Comparison of ENCODE assay signal across 9 mouse cellular contexts in the genomic region with DNA sequence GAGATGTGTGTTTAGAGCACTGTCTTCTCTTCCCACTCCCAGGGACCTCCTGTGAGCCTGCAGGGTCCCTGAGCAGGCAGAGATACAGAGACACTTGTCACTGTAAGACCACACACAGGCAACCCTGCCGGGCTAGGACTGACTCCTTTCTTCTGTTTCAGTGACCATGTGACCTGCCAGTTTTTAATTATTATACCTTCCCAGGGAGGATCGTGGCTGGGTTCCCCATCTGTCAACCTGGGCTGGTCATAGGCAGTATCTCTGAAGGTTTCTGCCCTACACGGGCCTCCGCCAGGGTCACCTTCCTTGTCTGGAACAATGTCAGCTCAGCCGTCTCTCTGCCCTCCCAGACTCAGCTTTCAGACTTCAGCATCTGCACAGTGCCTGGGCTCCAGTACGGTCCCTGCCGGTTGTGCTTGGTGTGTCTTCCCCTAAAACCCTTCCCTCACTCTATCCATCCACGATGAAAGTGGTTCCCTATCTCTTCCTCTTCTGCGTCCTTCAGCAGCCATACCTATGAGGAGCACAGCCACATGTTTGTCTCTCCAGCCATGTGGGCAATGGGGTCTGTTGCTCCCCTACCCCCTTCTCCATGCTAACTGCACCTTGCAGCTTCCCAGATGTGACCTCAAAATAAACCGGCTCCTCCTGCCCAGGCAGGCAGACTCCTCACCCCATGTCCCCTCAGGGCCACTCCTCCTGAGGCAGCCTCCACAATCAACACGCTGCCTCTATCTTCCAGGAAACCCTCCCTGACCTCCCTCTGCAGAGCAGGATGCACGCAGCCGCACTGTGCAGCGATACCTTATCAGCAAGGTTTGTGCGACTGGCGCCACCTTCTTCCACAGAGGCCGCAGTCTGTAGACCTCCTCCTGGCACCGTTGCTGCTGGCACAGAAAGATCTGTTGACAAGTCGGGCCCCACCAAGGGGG. TPM values are rescaled to one million over a fixed set of nuclear protein-coding genes. Genes with fewer than 3 reads are reported as not detected.
DNase-seq lines count a peak whose midpoint lies in the region; ATAC-seq lines count a peak whose summit lies in the region.
"Had no signal": no experiment of that assay in that cellular context is flagged by ENCODE, and none has a peak within 500 bp of the region (broad histone marks: within the 10 kb centered on the region; RNA-seq: fewer than 3 reads in every experiment).

No protein-coding gene starts in this region.

- peak overlapping the region; percentile 42; the same call in 1 of the 2 replicates for H3K27ac ChIP-seq in hindbrain, embryonic 12.5 days
- peak overlapping the region; percentile 55 for H3K27ac ChIP-seq in midbrain, embryonic 14.5 days (replicated peaks; ENCODE audit: low read depth, low read length)

- H3K36me3 ChIP-seq in hindbrain, embryonic 12.5 days, result no peaks in the 10 kb centered on the region
- no peaks in the 10 kb centered on the region for H3K36me3 ChIP-seq in midbrain, embryonic 14.5 days (ENCODE audit: control insufficient read depth, insufficient read depth, low read length)

- ATAC-seq in hindbrain, embryonic 12.5 days (ENCODE audit: low FRiP score), result no peak; the same call in 1 of the 2 replicates
- ATAC-seq in midbrain, embryonic 14.5 days (ENCODE audit: low FRiP score, low TSS enrichment), result no peak

- DNase-seq in heart, adult 11 months, result peak; percentile 94
- DNase-seq in heart, adult 8-10 months (ENCODE audit: low spot score), result no peak
- DNase-seq in c-Kit-positive CD71-positive TER-119-negative erythroid progenitor cells, embryonic 14.5 days (ENCODE audit: low read depth), result peak; percentile 75
- DNase-seq in midbrain, embryonic 14.5 days, result no peak
- DNase-seq in adipocyte (ENCODE audit: low spot score), result no peak
- no peak for DNase-seq in cerebellum, postnatal 4 days (ENCODE audit: low spot score in 2 of 2)
- no peak for DNase-seq in left cerebral cortex, adult 18-20 months (ENCODE audit: low spot score in 2 of 2)
- DNase-seq: cerebellum, adult 11 months had no signal

- no peak overlapping the region for H3K4me3 ChIP-seq in hindbrain, embryonic 12.5 days
- H3K4me3 ChIP-seq in midbrain, embryonic 14.5 days (replicated peaks; ENCODE audit: low read depth, low read length), result no peak overlapping the region

- H3K27me3 ChIP-seq in hindbrain, embryonic 12.5 days, result peaks cover 17% of the 10 kb centered on the region
- no peaks in the 10 kb centered on the region for H3K27me3 ChIP-seq in midbrain, embryonic 14.5 days (ENCODE audit: control insufficient read depth, insufficient read depth, low read length)

- 58% methylated on average over 19 of the region's 19 CpGs for WGBS in hindbrain, embryonic 12.5 days
- WGBS in midbrain, embryonic 14.5 days, result 57% methylated on average over 19 of the region's 19 CpGs

- no peak overlapping the region for H3K9ac ChIP-seq in hindbrain, embryonic 12.5 days
- H3K9ac ChIP-seq in midbrain, embryonic 14.5 days (replicated peaks; ENCODE audit: low read length), result no peak overlapping the region

- H3K9me3 ChIP-seq in hindbrain, embryonic 12.5 days (replicated peaks), result no peaks in the 10 kb centered on the region
- H3K9me3 ChIP-seq in midbrain, embryonic 14.5 days (ENCODE audit: control insufficient read depth, low read length), result no peaks in the 10 kb centered on the region

- H3K4me1 ChIP-seq in hindbrain, embryonic 12.5 days, result peaks cover 49% of the 10 kb centered on the region
- peaks cover 51% of the 10 kb centered on the region for H3K4me1 ChIP-seq in midbrain, embryonic 14.5 days (ENCODE audit: control insufficient read depth, insufficient read depth, low read length)

- no peak overlapping the region for H3K4me2 ChIP-seq in hindbrain, embryonic 12.5 days (replicated peaks)
- H3K4me2 ChIP-seq in midbrain, embryonic 14.5 days (ENCODE audit: low read length), result no peak overlapping the region

RNA-seq across cellular contexts. Expression of a gene that starts 36.9 kb away (rescaled TPM):
- 10 to 100 TPM; 15.1 to 22.1 (median 18.2) TPM for total RNA-seq in heart, adult 8-10 months (2022)
- 17.1 and 17.3 TPM in 2 replicates for polyA plus RNA-seq in hindbrain, embryonic 12.5 days (2016; fragmentation: Nextera tagmentation; extraction: Ambion mirVana)
- 25.2 and 28.7 TPM in 2 replicates for polyA plus RNA-seq in midbrain, embryonic 14.5 days (2014; fragmentation: Nextera tagmentation; extraction: Ambion mirVana)
- 10 to 100 TPM; 34.3 to 46.0 TPM for total RNA-seq in left cerebral cortex, adult 18-20 months (2021)

RNA-seq across cellular contexts. Expression of a gene that starts 39.5 kb away (rescaled TPM):
- total RNA-seq in heart, adult 8-10 months (2022), result 10 to 100 TPM; 35.2 to 36.2 (median 35.3) TPM
- 15.1 and 17.6 TPM in 2 replicates for polyA plus RNA-seq in hindbrain, embryonic 12.5 days (2016; fragmentation: Nextera tagmentation; extraction: Ambion mirVana)
- polyA plus RNA-seq in midbrain, embryonic 14.5 days (2014; fragmentation: Nextera tagmentation; extraction: Ambion mirVana), result 16.3 and 16.8 TPM in 2 replicates
- total RNA-seq in left cerebral cortex, adult 18-20 months (2021), result 10 to 100 TPM; 18.2 to 21.9 TPM

Comparison
In these comparisons a context has a peak if more than half of its experiments do, and no peak if none do; other contexts are left out.
1. DNase-seq: peak in heart, adult 11 months (single experiment) and c-Kit-positive CD71-positive TER-119-negative erythroid progenitor cells, embryonic 14.5 days (single experiment); none in heart, adult 8-10 months (single experiment), midbrain, embryonic 14.5 days (single experiment), adipocyte (single experiment), cerebellum, postnatal 4 days (0 of 2) and left cerebral cortex, adult 18-20 months (0 of 2).